Mouse (Mus musculus) kidney, adult 2 months (tissue): ENCODE measurements around the gene Gm20219. TPM values are rescaled to one million over a fixed set of nuclear protein-coding genes. Genes with fewer than 3 reads are reported as not detected.

ENCODE experiments used
- DNase-seq: peaks from one replicate; pipeline ENCODE4 v3.0.0; 2021
- H3K27ac ChIP-seq: fragments of 200-500 bp; 2 replicates; pipeline ENCODE4 v1.5.1; 2012; ENCODE audit warnings: low read depth, low read length, control low read depth, inconsistent platforms; ENCODE audit not compliant: insufficient read depth
- H3K27me3 ChIP-seq: fragments of 200-500 bp; replicated peaks from 2 replicates; pipeline ENCODE4 v1.6.1; 2012; ENCODE audit warnings: mild to moderate bottlenecking, moderate library complexity, low read length, inconsistent platforms; ENCODE audit not compliant: control insufficient read depth, insufficient read depth
- H3K36me3 ChIP-seq: fragments of 200-500 bp; 2 replicates; pipeline ENCODE4 v1.6.1; 2012; ENCODE audit warnings: mild to moderate bottlenecking, moderate library complexity, low read length, inconsistent platforms; ENCODE audit not compliant: control insufficient read depth, insufficient read depth
- H3K4me1 ChIP-seq: fragments of 200-500 bp; 2 replicates; pipeline ENCODE4 v1.6.1; 2011; ENCODE audit warnings: low read length; ENCODE audit not compliant: control insufficient read depth, insufficient read depth
- H3K4me3 ChIP-seq: fragments of 200-500 bp; 2 replicates; pipeline ENCODE4 v1.5.1; 2011; ENCODE audit warnings: mild to moderate bottlenecking, low read depth, low read length, control low read depth; ENCODE audit not compliant: insufficient read depth
- CTCF ChIP-seq: fragments of 200-500 bp; conservative IDR thresholded peaks from 2 replicates; pipeline ENCODE4 v1.5.1; 2011; ENCODE audit warnings: low read depth, mild to moderate bottlenecking, control low read depth, low read length, moderate library complexity, mixed read lengths; ENCODE audit not compliant: insufficient read depth, insufficient read length
- POLR2A ChIP-seq: fragments of 200-500 bp; IDR thresholded peaks from one replicate; pipeline ENCODE4 v1.6.1; 2011; ENCODE audit warnings: low read depth, low read length, control low read depth
- WGBS: fragments of 180-500 bp; shearing (Covaris S2); methylation state at CpG from one replicate; pipeline ENCODE4 v1.1.7; 2018; 5-methylcytosine and 5-hydroxymethylcytosine counted together
- polyA plus RNA-seq: library from polyadenylated mRNA; depleted of rRNA; stranded (reverse); fragments of >200 nt; gene quantifications from 2 replicates; pipeline ENCODE4 v1.2.3, GENCODE M21; 2012

Gene Gm20219
- polyA plus RNA-seq, 1 experiment: 2.1 TPM

DNA sequence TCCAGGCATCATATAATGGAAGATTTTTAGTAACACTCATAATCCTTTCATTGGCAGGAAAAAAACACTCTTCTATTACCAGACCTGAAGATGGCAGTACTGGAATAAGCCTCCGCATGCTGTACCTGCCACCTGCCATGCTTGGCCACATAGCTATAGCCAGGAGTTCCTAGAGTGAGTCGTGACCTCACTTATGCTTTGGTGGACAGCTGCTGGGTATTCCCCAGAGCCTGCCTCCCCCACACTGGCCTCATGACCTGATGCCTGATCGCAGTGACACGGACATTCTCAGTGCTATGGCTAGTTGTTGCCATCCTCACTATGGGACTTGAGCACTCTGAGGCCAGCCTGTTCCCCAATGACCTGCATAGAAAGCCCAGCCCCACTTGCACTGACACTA is 16.1 kb upstream of the Gm20219 start:
- Histone ChIP-seq H3K27me3 (no peaks in the 10 kb centered on the region), H3K4me1 (no peaks in the 10 kb centered on the region), H3K36me3 (peaks cover 5% of the 10 kb centered on the region), H3K27ac (no peak overlapping the region), H3K4me3 (no peak overlapping the region)
- DNase-seq: no peak
- WGBS: 76% methylated on average over 4 of the region's 4 CpGs
- no peak for TF ChIP-seq POLR2A
- TF ChIP-seq CTCF: no peak

DNA sequence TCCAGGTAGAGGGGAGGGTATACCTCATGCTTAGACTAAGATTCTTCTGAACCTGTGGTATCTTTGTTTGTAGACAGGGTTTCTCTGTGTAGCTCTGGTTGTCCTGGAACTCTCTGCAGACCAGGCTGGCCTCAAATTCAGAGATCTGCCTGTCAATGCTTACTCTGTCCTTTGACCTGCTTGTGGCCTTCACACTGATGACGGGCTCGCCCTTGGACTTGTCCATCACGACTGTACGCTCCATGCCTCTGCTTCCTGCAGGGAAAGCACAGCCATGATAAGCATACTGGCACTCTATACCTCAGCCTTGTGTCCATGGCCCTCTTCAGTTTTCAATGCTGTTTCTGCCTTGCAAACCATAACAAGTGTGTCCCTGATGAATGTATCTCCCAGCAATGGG is 13.2 kb upstream of the Gm20219 start:
- Histone ChIP-seq H3K27me3 (no peaks in the 10 kb centered on the region), H3K4me3 (no peak overlapping the region), H3K4me1 (no peaks in the 10 kb centered on the region), H3K36me3 (peaks cover 5% of the 10 kb centered on the region), H3K27ac (no peak overlapping the region)
- no peak for TF ChIP-seq CTCF
- no peak for TF ChIP-seq POLR2A
- DNase-seq: no peak
- 93% methylated on average over 4 of the region's 4 CpGs for WGBS

DNA sequence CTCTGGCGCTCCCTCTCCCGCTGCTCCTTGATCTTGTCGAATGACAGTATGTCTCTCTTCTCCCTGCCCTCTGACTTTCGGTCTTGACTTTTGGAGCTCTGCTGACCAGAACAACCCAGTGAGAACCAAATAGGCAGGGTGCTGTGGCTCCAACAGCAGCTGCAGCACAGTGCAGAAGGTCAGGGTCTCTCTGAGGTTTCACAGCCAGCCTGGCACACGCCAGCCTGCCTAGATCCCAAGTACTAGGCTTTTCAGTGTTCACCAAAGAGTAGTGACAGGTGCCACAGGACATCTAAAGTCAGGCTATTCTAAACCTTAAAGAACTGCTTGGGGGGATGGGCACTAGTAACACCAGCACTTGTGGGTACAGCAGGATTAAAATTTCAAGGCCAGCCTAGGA is 12.7 kb upstream of the Gm20219 start:
- H3K4me1 ChIP-seq: no peaks in the 10 kb centered on the region
- no peaks in the 10 kb centered on the region for H3K27me3 ChIP-seq
- H3K4me3 ChIP-seq: no peak overlapping the region
- no peak for DNase-seq
- TF ChIP-seq POLR2A (no peak), CTCF (no peak)
- peaks cover 5% of the 10 kb centered on the region for H3K36me3 ChIP-seq
- WGBS: 90% methylated on average over 5 of the region's 5 CpGs
- no peak overlapping the region for H3K27ac ChIP-seq

DNA sequence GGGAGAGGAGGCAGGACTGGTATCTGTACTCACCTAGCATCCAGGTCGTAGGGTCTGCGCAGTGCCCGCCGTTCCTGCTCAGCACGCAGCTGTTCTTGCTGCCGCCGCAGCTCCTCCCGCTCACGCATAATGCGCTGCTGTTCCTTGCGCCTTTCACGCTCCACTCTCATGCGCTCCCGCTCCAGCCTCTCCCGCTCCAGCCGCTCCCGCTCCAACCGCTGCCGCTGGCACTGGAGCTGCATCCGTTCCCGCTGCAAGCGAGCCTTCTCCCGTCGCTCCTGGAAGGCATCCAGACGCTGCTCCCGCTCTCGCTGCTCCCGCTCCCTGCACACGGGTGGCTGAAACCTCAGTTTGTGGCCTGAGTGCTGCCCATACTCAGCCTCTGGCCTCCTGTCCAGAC is 12.1 kb upstream of the Gm20219 start:
- no peaks in the 10 kb centered on the region for H3K27me3 ChIP-seq
- WGBS: 93% methylated on average over 29 of the region's 29 CpGs
- no peak for DNase-seq
- TF ChIP-seq POLR2A (no peak), CTCF (no peak)
- peaks cover 5% of the 10 kb centered on the region for H3K36me3 ChIP-seq
- H3K4me3 ChIP-seq: no peak overlapping the region
- no peaks in the 10 kb centered on the region for H3K4me1 ChIP-seq
- H3K27ac ChIP-seq: no peak overlapping the region

DNA sequence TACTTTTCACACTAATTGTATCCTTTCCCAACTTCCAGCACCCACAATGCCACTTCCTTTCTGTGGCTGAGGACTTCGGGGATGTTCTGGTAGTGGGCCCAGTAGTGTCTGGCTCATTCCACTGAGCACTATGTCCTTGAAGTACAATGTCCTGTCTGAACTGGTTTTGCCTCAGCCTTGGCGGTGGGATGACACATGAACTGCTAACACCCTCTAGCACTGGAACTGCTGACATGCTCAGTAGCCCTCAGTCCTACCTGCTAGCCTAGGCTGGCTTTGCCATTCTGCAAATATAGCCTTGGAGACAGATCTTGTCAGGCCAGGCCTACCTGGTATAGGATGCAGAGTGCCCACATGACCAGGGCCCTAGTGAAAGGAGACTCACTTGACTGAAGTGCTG is 7.7 kb upstream of the Gm20219 start:
- TF ChIP-seq CTCF (no peak), POLR2A (no peak)
- H3K36me3 ChIP-seq: peaks cover 5% of the 10 kb centered on the region
- WGBS: 74% methylated on average over 2 of the region's 2 CpGs

DNA sequence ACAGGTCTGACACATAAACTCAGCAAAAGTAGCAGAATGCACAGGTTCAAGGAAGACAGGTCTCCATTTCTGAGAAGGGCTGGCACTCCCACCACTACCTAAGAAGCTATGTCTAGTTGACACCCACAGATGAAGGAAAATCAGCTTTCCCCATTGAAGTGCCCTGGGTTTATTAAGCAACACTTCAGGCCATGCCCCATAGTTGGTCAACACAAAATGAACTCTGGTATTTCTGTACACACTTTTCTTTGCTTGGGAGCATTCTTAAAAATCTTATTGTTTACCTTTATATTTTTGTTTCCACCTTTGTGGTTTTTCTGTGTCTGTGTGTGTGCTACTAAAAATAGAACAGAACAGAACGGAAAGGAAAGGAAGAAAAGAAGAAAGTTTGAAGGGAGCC is 5.9 kb upstream of the Gm20219 start:
- 56% methylated on average over 1 of the region's 1 CpGs for WGBS
- Histone ChIP-seq H3K4me3 (no peak overlapping the region), H3K4me1 (no peaks in the 10 kb centered on the region), H3K27me3 (no peaks in the 10 kb centered on the region), H3K36me3 (no peaks in the 10 kb centered on the region), H3K27ac (no peak overlapping the region)
- no peak for TF ChIP-seq CTCF
- TF ChIP-seq POLR2A: no peak
- DNase-seq: no peak

More for the DNA sequence above, 7.7 kb upstream of the Gm20219 start:
- Histone ChIP-seq H3K4me3 (no peak overlapping the region), H3K27ac (no peak overlapping the region), H3K27me3 (no peaks in the 10 kb centered on the region), H3K4me1 (no peaks in the 10 kb centered on the region)
- no peak for DNase-seq

DNA sequence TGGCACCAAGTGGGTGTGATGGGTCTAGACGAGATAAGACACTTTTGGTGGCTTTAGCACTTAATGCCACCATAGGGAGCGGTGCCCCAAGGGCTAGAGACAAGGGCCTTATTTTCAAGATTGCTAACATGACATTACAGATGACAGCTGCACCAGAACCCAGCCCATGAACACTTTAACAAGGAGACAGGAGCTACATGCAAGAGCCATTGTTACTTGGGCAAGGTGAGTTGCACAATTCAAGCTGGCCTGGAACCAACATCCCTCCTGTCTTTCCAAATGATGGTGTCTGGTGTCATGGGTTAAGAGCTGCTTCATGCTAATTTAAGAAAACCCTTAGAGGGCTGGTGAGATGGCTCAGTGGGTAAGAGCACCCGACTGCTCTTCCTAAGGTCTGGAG is 5.2 kb upstream of the Gm20219 start:
- TF ChIP-seq CTCF: no peak
- no peak for TF ChIP-seq POLR2A
- no peak overlapping the region for H3K27ac ChIP-seq
- H3K27me3 ChIP-seq: no peaks in the 10 kb centered on the region
- no peaks in the 10 kb centered on the region for H3K36me3 ChIP-seq
- H3K4me1 ChIP-seq: no peaks in the 10 kb centered on the region
- DNase-seq: no peak
- no peak overlapping the region for H3K4me3 ChIP-seq
- WGBS: 81% methylated on average over 3 of the region's 3 CpGs

DNA sequence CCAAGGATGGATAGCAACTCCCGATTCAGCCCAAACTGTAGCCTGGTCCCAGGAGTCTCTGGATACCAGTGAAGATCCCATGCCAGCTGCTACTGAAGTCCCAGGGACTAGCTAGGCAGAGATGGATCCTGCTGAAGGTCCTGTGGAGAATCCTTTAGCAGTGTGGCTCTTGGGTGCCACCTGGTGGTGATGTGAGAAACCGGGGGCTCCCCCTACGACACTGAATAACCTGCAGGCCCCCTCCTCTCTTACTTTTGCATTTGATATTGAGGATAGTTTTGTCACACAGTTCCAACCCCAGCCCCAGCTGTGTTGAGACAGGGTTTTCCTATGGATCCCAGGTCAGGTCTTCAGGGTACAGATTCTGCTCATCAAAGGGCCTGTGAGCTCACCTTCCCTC is 4.3 kb upstream of the Gm20219 start:
- peak; percentile 58 for DNase-seq

More for the DNA sequence above, 4.3 kb upstream of the Gm20219 start:
- Histone ChIP-seq H3K27me3 (no peaks in the 10 kb centered on the region), H3K36me3 (no peaks in the 10 kb centered on the region), H3K4me1 (no peaks in the 10 kb centered on the region), H3K27ac (no peak overlapping the region), H3K4me3 (no peak overlapping the region)
- no peak for TF ChIP-seq POLR2A
- TF ChIP-seq CTCF: peak; percentile 65
- 16% methylated on average over 3 of the region's 3 CpGs for WGBS
